Mouse (Mus musculus) hindbrain, embryonic 15.5 days (tissue): ENCODE results near the gene Frmd4a. TPM values are rescaled to one million over a fixed set of nuclear protein-coding genes. Genes with fewer than 3 reads are reported as not detected.

Source experiments
- ATAC-seq: fragments of 200-750 bp; cut with Nextera tagmentation; 2 replicates; pipeline ENCODE4 v1.8.0; 2017; ENCODE audit warnings: low read depth, moderate number of reproducible peaks, moderate TSS enrichment; ENCODE audit not compliant: low FRiP score
- H3K27ac ChIP-seq: fragments of 300-500 bp; sonication (generic); replicated peaks from 2 replicates; pipeline ENCODE4 v1.5.1; 2015; ENCODE audit warnings: mild to moderate bottlenecking, inconsistent platforms
- H3K27me3 ChIP-seq: fragments of 300-500 bp; sonication (generic); 2 replicates; pipeline ENCODE4 v1.6.1; 2015; ENCODE audit warnings: control low read depth, inconsistent platforms
- H3K36me3 ChIP-seq: fragments of 300-500 bp; sonication (generic); 2 replicates; pipeline ENCODE4 v1.6.1; 2015; ENCODE audit warnings: control low read depth, inconsistent platforms
- H3K4me1 ChIP-seq: fragments of 300-500 bp; sonication (generic); replicated peaks from 2 replicates; pipeline ENCODE4 v1.6.1; 2015; ENCODE audit warnings: control low read depth, inconsistent platforms
- H3K4me2 ChIP-seq: fragments of 300-500 bp; sonication (generic); 2 replicates; pipeline ENCODE4 v1.6.1; 2015; ENCODE audit warnings: moderate library complexity, mild to moderate bottlenecking, inconsistent platforms
- H3K4me3 ChIP-seq: fragments of 300-500 bp; sonication (generic); 2 replicates; pipeline ENCODE4 v1.5.1; 2015; ENCODE audit warnings: mild to moderate bottlenecking, inconsistent platforms
- H3K9ac ChIP-seq: fragments of 300-500 bp; sonication (generic); 2 replicates; pipeline ENCODE4 v1.6.1; 2015; ENCODE audit warnings: inconsistent platforms
- H3K9me3 ChIP-seq: fragments of 300-500 bp; sonication (generic); 2 replicates; pipeline ENCODE4 v1.6.1; 2016; ENCODE audit warnings: control low read depth, inconsistent platforms
- WGBS: fragments of 180-500 bp; shearing (Covaris S2); methylation state at CpG from one replicate; pipeline ENCODE4 v1.1.7; 2015; 5-methylcytosine and 5-hydroxymethylcytosine counted together
- polyA plus RNA-seq: library from polyadenylated mRNA; unstranded; fragments of >200 nt; fragmentation: Nextera tagmentation; extraction: Ambion mirVana; gene quantifications from 2 replicates; pipeline ENCODE4 v1.2.1, GENCODE M21; 2015

Frmd4a gene
- polyA plus RNA-seq, 1 experiment from 2014 or later = 56.1 TPM

- H3K9ac ChIP-seq = no peak overlapping the region
Measured at GRCm38 (mm10) chr2:4561196-4561595, 543.7 kb downstream of the Frmd4a start.

GRCm38 (mm10) chr2:4562373-4562772 is 544.9 kb downstream of the Frmd4a start:
- no peaks in the 10 kb centered on the region for H3K9me3 ChIP-seq
- peak overlapping the region; percentile 63 for H3K4me2 ChIP-seq
- H3K9ac ChIP-seq = no peak overlapping the region
- no peak overlapping the region for H3K27ac ChIP-seq
- peaks cover 33% of the 10 kb centered on the region for H3K4me1 ChIP-seq
- WGBS = 65% methylated on average over 3 of the region's 3 CpGs
- H3K4me3 ChIP-seq = no peak overlapping the region
- H3K27me3 ChIP-seq = no peaks in the 10 kb centered on the region
- ATAC-seq = no peak
- H3K36me3 ChIP-seq = peaks cover 17% of the 10 kb centered on the region; the same call in 1 of the 2 replicates

More at GRCm38 (mm10) chr2:4561196-4561595, 543.7 kb downstream of the Frmd4a start:
- peak overlapping the region; percentile 63 for H3K4me2 ChIP-seq
- peak overlapping the region; percentile 35 for H3K4me3 ChIP-seq
- H3K27ac ChIP-seq = 0 out of 2 replicates have a peak overlapping the region, but pooled peaks have one; percentile 4
- H3K4me1 ChIP-seq = peaks cover 45% of the 10 kb centered on the region
- no peaks in the 10 kb centered on the region for H3K27me3 ChIP-seq
- ATAC-seq = no peak
- no peaks in the 10 kb centered on the region for H3K9me3 ChIP-seq
- 35% methylated on average over 5 of the region's 5 CpGs for WGBS
- H3K36me3 ChIP-seq = peaks cover 7% of the 10 kb centered on the region; the same call in 1 of the 2 replicates

GRCm38 (mm10) chr2:4562826-4563225 is 545.3 kb downstream of the Frmd4a start:
- ATAC-seq = no peak
- no peak overlapping the region for H3K9ac ChIP-seq
- H3K9me3 ChIP-seq = no peaks in the 10 kb centered on the region
- H3K4me1 ChIP-seq = peaks cover 28% of the 10 kb centered on the region
- H3K4me2 ChIP-seq = peak overlapping the region; percentile 63; the same call in 1 of the 2 replicates
- peaks cover 21% of the 10 kb centered on the region for H3K36me3 ChIP-seq
- H3K27me3 ChIP-seq = no peaks in the 10 kb centered on the region
- H3K4me3 ChIP-seq = no peak overlapping the region
- 68% methylated on average over 5 of the region's 5 CpGs for WGBS
- H3K27ac ChIP-seq = no peak overlapping the region

GRCm38 (mm10) chr2:4563322-4563721 is 545.8 kb downstream of the Frmd4a start:
- 73% methylated on average over 1 of the region's 1 CpGs for WGBS
- ATAC-seq = no peak
- no peak overlapping the region for H3K4me2 ChIP-seq
- no peak overlapping the region for H3K4me3 ChIP-seq
- H3K36me3 ChIP-seq = peaks cover 22% of the 10 kb centered on the region
- H3K9ac ChIP-seq = no peak overlapping the region
- no peaks in the 10 kb centered on the region for H3K27me3 ChIP-seq
- H3K9me3 ChIP-seq = no peaks in the 10 kb centered on the region
- peaks cover 25% of the 10 kb centered on the region for H3K4me1 ChIP-seq
- no peak overlapping the region for H3K27ac ChIP-seq

- Histone ChIP-seq H3K27ac (no peak overlapping the region), H3K9ac (no peak overlapping the region), H3K4me1 (peaks cover 6% of the 10 kb centered on the region; the same call in 1 of the 2 replicates), H3K4me3 (no peak overlapping the region), H3K36me3 (peaks cover 25% of the 10 kb centered on the region), H3K9me3 (no peaks in the 10 kb centered on the region), H3K4me2 (no peak overlapping the region), H3K27me3 (no peaks in the 10 kb centered on the region)
- no peak for ATAC-seq
- WGBS = 94% methylated on average over 4 of the region's 4 CpGs
Measured at GRCm38 (mm10) chr2:4566260-4566955, 548.9 kb downstream of the Frmd4a start.

- H3K27ac ChIP-seq = no peak overlapping the region
- H3K4me1 ChIP-seq = peaks cover 5% of the 10 kb centered on the region; the same call in 1 of the 2 replicates
- H3K9me3 ChIP-seq = no peaks in the 10 kb centered on the region
- no peak overlapping the region for H3K4me3 ChIP-seq
- peaks cover 25% of the 10 kb centered on the region for H3K36me3 ChIP-seq
- H3K9ac ChIP-seq = no peak overlapping the region
- no peaks in the 10 kb centered on the region for H3K27me3 ChIP-seq
- H3K4me2 ChIP-seq = no peak overlapping the region
- no peak for ATAC-seq
- 94% methylated on average over 9 of the region's 9 CpGs for WGBS
Measured at GRCm38 (mm10) chr2:4566956-4567680, 549.6 kb downstream of the Frmd4a start.

GRCm38 (mm10) chr2:4568967-4569366 is 551.5 kb downstream of the Frmd4a start:
- H3K36me3 ChIP-seq = peaks cover 43% of the 10 kb centered on the region
- no peaks in the 10 kb centered on the region for H3K27me3 ChIP-seq
- no peak overlapping the region for H3K4me2 ChIP-seq
- H3K9me3 ChIP-seq = no peaks in the 10 kb centered on the region
- no peak overlapping the region for H3K4me3 ChIP-seq
- no peak overlapping the region for H3K9ac ChIP-seq
- peak; percentile 43; the same call in 1 of the 2 replicates for ATAC-seq
- H3K27ac ChIP-seq = 0 out of 2 replicates have a peak overlapping the region, but pooled peaks have one; percentile 12
- peaks cover 5% of the 10 kb centered on the region; the same call in 1 of the 2 replicates for H3K4me1 ChIP-seq
- WGBS = 66% methylated on average over 5 of the region's 5 CpGs

GRCm38 (mm10) chr2:4570186-4570861 is 552.8 kb downstream of the Frmd4a start:
- Histone ChIP-seq H3K36me3 (peaks cover 56% of the 10 kb centered on the region), H3K9ac (no peak overlapping the region), H3K4me2 (no peak overlapping the region), H3K9me3 (no peaks in the 10 kb centered on the region), H3K27ac (no peak overlapping the region; the same call in 1 of the 2 replicates), H3K4me1 (peaks cover 5% of the 10 kb centered on the region; the same call in 1 of the 2 replicates), H3K4me3 (no peak overlapping the region), H3K27me3 (no peaks in the 10 kb centered on the region)
- ATAC-seq = no peak
- 84% methylated on average over 10 of the region's 10 CpGs for WGBS

GRCm38 (mm10) chr2:4572498-4573263 is 555.2 kb downstream of the Frmd4a start:
- Histone ChIP-seq H3K4me1 (peaks cover 8% of the 10 kb centered on the region; the same call in 1 of the 2 replicates), H3K9me3 (no peaks in the 10 kb centered on the region), H3K27me3 (no peaks in the 10 kb centered on the region), H3K4me2 (no peak overlapping the region), H3K27ac (no peak overlapping the region), H3K4me3 (no peak overlapping the region), H3K36me3 (peaks cover 43% of the 10 kb centered on the region), H3K9ac (no peak overlapping the region)
- no peak for ATAC-seq
- WGBS = 84% methylated on average over 7 of the region's 7 CpGs

GRCm38 (mm10) chr2:4573386-4573785 is 555.9 kb downstream of the Frmd4a start:
- Histone ChIP-seq H3K36me3 (peaks cover 41% of the 10 kb centered on the region), H3K27me3 (no peaks in the 10 kb centered on the region), H3K4me3 (no peak overlapping the region), H3K4me2 (no peak overlapping the region), H3K4me1 (peaks cover 8% of the 10 kb centered on the region; the same call in 1 of the 2 replicates), H3K27ac (no peak overlapping the region), H3K9ac (no peak overlapping the region), H3K9me3 (no peaks in the 10 kb centered on the region)
- WGBS = 65% methylated on average over 4 of the region's 4 CpGs
- ATAC-seq = no peak

GRCm38 (mm10) chr2:4574251-4574650 is 556.7 kb downstream of the Frmd4a start:
- no peak overlapping the region for H3K4me3 ChIP-seq
- no peak overlapping the region for H3K9ac ChIP-seq
- H3K27me3 ChIP-seq = no peaks in the 10 kb centered on the region
- peaks cover 11% of the 10 kb centered on the region for H3K4me1 ChIP-seq
- H3K4me2 ChIP-seq = no peak overlapping the region
- H3K9me3 ChIP-seq = no peaks in the 10 kb centered on the region
- no peak for ATAC-seq
- H3K36me3 ChIP-seq = peaks cover 38% of the 10 kb centered on the region
- WGBS = 65% methylated on average over 5 of the region's 5 CpGs
- no peak overlapping the region for H3K27ac ChIP-seq
